Mouse (Mus musculus): Measurements from ENCODE around the gene Adamts1. TPM values are rescaled to one million over a fixed set of nuclear protein-coding genes. Genes with fewer than 3 reads are reported as not detected.
A peak's percentile ranks its signal among the peaks of the same experiment; 100 is the strongest.

Adamts1 gene
- polyA plus RNA-seq, 1 experiment from 2014 or later = 11.0 TPM

GRCm38 (mm10) chr16:85793166-85793830 is 9.6 kb downstream of the Adamts1 start:
- no peak for ATAC-seq (ENCODE audit: low FRiP score)
- Histone ChIP-seq H3K36me3 (ENCODE audit: control insufficient read depth, insufficient read depth, low read length) (peaks cover 6% of the 10 kb centered on the region; the same call in 1 of the 2 replicates), H3K9ac (ENCODE audit: low read depth, low read length) (no peak overlapping the region), H3K27ac (ENCODE audit: low read depth, low read length) (no peak overlapping the region), H3K27me3 (ENCODE audit: control insufficient read depth, insufficient read depth, low read length) (no peaks in the 10 kb centered on the region), H3K4me1 (replicated peaks; ENCODE audit: control insufficient read depth, insufficient read depth, low read length) (no peaks in the 10 kb centered on the region), H3K4me3 (ENCODE audit: low read depth, low read length) (no peak overlapping the region), H3K9me3 (ENCODE audit: control insufficient read depth, low read length) (no peaks in the 10 kb centered on the region), H3K4me2 (replicated peaks; ENCODE audit: low read depth, low read length) (no peak overlapping the region)
- WGBS = 85% methylated on average over 4 of the region's 4 CpGs
- no peak for DNase-seq (ENCODE audit: low spot score)

DNA sequence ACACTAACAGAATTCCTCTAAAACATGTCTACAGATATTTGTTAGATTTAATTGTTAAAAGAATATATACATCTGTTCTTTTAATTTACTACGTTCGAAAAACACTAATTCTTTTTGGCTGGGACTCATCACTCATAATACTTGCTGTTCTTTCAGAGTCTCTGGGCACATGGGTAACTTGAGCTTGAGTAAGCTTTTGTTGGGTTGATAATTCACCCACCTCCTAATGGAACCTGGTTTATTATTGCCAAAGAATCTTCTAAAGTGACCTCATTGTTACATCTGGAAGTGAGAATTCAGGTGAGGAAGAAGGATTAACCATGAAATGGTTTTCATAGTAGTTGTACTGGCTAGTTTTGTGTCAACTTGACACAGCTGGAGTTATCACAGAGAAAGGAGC is 21.8 kb downstream of the Adamts1 start:
- Histone ChIP-seq H3K4me1 (replicated peaks; ENCODE audit: control insufficient read depth, insufficient read depth, low read length) (no peaks in the 10 kb centered on the region), H3K36me3 (ENCODE audit: control insufficient read depth, insufficient read depth, low read length) (no peaks in the 10 kb centered on the region), H3K27ac (ENCODE audit: low read depth, low read length) (no peak overlapping the region), H3K9ac (ENCODE audit: low read depth, low read length) (no peak overlapping the region), H3K4me2 (replicated peaks; ENCODE audit: low read depth, low read length) (no peak overlapping the region), H3K27me3 (ENCODE audit: control insufficient read depth, insufficient read depth, low read length) (no peaks in the 10 kb centered on the region), H3K9me3 (ENCODE audit: control insufficient read depth, low read length) (no peaks in the 10 kb centered on the region), H3K4me3 (ENCODE audit: low read depth, low read length) (no peak overlapping the region)
- no peak for ATAC-seq (ENCODE audit: low FRiP score)
- WGBS = 95% methylated on average over 2 of the region's 2 CpGs
- no peak for DNase-seq (ENCODE audit: low spot score)

DNA sequence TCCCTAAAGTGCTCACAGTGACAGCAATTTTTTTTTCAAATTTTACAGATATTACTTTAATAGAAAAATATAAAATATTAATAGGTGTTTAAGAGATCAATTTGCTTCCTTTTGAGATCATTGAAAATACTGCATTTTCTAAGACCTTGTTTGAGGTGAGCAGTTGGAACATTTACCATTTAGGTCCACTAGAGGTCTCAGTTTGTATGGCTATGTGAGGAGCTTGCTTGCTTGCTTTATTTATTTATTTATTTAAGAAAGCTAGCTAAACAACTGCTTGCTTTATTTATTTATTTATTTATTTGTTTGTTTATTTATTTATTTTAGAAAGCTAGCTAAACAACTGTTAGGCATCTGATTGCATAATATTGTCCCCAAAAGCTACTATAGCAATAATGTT is 23.1 kb downstream of the Adamts1 start:
- H3K9me3 ChIP-seq (ENCODE audit: control insufficient read depth, low read length) = no peaks in the 10 kb centered on the region
- H3K4me1 ChIP-seq (replicated peaks; ENCODE audit: control insufficient read depth, insufficient read depth, low read length) = no peaks in the 10 kb centered on the region
- DNase-seq (ENCODE audit: low spot score) (no peak), ATAC-seq (ENCODE audit: low FRiP score) (peak; percentile 66; the same call in 1 of the 2 replicates)
- H3K36me3 ChIP-seq (ENCODE audit: control insufficient read depth, insufficient read depth, low read length) = no peaks in the 10 kb centered on the region
- no peak overlapping the region for H3K4me3 ChIP-seq (ENCODE audit: low read depth, low read length)
- H3K27me3 ChIP-seq (ENCODE audit: control insufficient read depth, insufficient read depth, low read length) = no peaks in the 10 kb centered on the region
- no peak overlapping the region for H3K27ac ChIP-seq (ENCODE audit: low read depth, low read length)
- H3K9ac ChIP-seq (ENCODE audit: low read depth, low read length) = no peak overlapping the region
- H3K4me2 ChIP-seq (replicated peaks; ENCODE audit: low read depth, low read length) = no peak overlapping the region

GRCm38 (mm10) chr16:85772272-85772671 is 30.6 kb downstream of the Adamts1 start:
- H3K4me2 ChIP-seq (replicated peaks; ENCODE audit: low read depth, low read length) = no peak overlapping the region
- H3K27ac ChIP-seq (ENCODE audit: low read depth, low read length) = no peak overlapping the region
- no peak overlapping the region for H3K9ac ChIP-seq (ENCODE audit: low read depth, low read length)
- no peaks in the 10 kb centered on the region for H3K27me3 ChIP-seq (ENCODE audit: control insufficient read depth, insufficient read depth, low read length)
- no peaks in the 10 kb centered on the region for H3K4me1 ChIP-seq (replicated peaks; ENCODE audit: control insufficient read depth, insufficient read depth, low read length)
- no peaks in the 10 kb centered on the region for H3K36me3 ChIP-seq (ENCODE audit: control insufficient read depth, insufficient read depth, low read length)
- H3K9me3 ChIP-seq (ENCODE audit: control insufficient read depth, low read length) = no peaks in the 10 kb centered on the region
- ATAC-seq (ENCODE audit: low FRiP score) (no peak), DNase-seq (ENCODE audit: low spot score) (no peak)
- H3K4me3 ChIP-seq (ENCODE audit: low read depth, low read length) = no peak overlapping the region
- whole genome bisulfite sequencing = 80% methylated on average over 3 of the region's 3 CpGs

GRCm38 (mm10) chr16:85767341-85767740 is 35.6 kb downstream of the Adamts1 start:
- ATAC-seq (ENCODE audit: low FRiP score) (no peak), DNase-seq (ENCODE audit: low spot score) (no peak)
- no peaks in the 10 kb centered on the region for H3K27me3 ChIP-seq (ENCODE audit: control insufficient read depth, insufficient read depth, low read length)
- no peaks in the 10 kb centered on the region for H3K36me3 ChIP-seq (ENCODE audit: control insufficient read depth, insufficient read depth, low read length)
- no peak overlapping the region for H3K4me3 ChIP-seq (ENCODE audit: low read depth, low read length)
- no peak overlapping the region for H3K27ac ChIP-seq (ENCODE audit: low read depth, low read length)
- H3K4me2 ChIP-seq (replicated peaks; ENCODE audit: low read depth, low read length) = no peak overlapping the region
- 47% methylated on average over 4 of the region's 4 CpGs for WGBS
- no peak overlapping the region for H3K9ac ChIP-seq (ENCODE audit: low read depth, low read length)
- H3K4me1 ChIP-seq (replicated peaks; ENCODE audit: control insufficient read depth, insufficient read depth, low read length) = no peaks in the 10 kb centered on the region
- H3K9me3 ChIP-seq (ENCODE audit: control insufficient read depth, low read length) = no peaks in the 10 kb centered on the region

GRCm38 (mm10) chr16:85765697-85766096 is 37.2 kb downstream of the Adamts1 start:
- no peak overlapping the region for H3K9ac ChIP-seq (ENCODE audit: low read depth, low read length)
- no peaks in the 10 kb centered on the region for H3K9me3 ChIP-seq (ENCODE audit: control insufficient read depth, low read length)
- no peaks in the 10 kb centered on the region for H3K27me3 ChIP-seq (ENCODE audit: control insufficient read depth, insufficient read depth, low read length)
- no peak overlapping the region for H3K4me3 ChIP-seq (ENCODE audit: low read depth, low read length)
- DNase-seq (ENCODE audit: low spot score) (no peak), ATAC-seq (ENCODE audit: low FRiP score) (no peak)
- 58% methylated on average over 8 of the region's 8 CpGs for WGBS
- H3K4me1 ChIP-seq (replicated peaks; ENCODE audit: control insufficient read depth, insufficient read depth, low read length) = no peaks in the 10 kb centered on the region
- no peak overlapping the region for H3K27ac ChIP-seq (ENCODE audit: low read depth, low read length)
- no peaks in the 10 kb centered on the region for H3K36me3 ChIP-seq (ENCODE audit: control insufficient read depth, insufficient read depth, low read length)
- H3K4me2 ChIP-seq (replicated peaks; ENCODE audit: low read depth, low read length) = no peak overlapping the region

DNA sequence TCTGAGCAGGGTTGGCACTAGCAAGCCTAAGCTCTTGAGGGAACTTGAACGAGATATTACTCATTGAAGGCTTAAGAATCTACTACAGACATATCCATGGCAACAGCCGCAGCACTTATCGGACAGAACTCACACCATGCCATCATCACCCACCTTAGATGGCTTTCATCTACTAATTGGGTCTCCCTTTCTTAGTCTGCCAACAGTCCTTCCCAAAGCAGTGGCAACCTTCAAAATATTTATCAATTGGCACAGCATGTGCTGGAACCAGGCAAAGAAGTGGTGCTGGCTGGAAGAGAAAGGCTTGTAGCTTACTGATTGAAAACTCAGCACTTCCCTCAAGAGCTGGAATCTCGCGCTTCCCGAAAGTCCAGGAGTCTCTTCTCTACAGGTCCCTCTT is 37.7 kb downstream of the Adamts1 start:
- H3K4me1 ChIP-seq (replicated peaks; ENCODE audit: control insufficient read depth, insufficient read depth, low read length) = no peaks in the 10 kb centered on the region
- H3K9me3 ChIP-seq (ENCODE audit: control insufficient read depth, low read length) = no peaks in the 10 kb centered on the region
- no peaks in the 10 kb centered on the region for H3K36me3 ChIP-seq (ENCODE audit: control insufficient read depth, insufficient read depth, low read length)
- no peak for DNase-seq (ENCODE audit: low spot score)
- WGBS = 77% methylated on average over 6 of the region's 6 CpGs
- H3K4me3 ChIP-seq (ENCODE audit: low read depth, low read length) = no peak overlapping the region
- H3K27ac ChIP-seq (ENCODE audit: low read depth, low read length) = no peak overlapping the region
- no peaks in the 10 kb centered on the region for H3K27me3 ChIP-seq (ENCODE audit: control insufficient read depth, insufficient read depth, low read length)
- no peak for ATAC-seq (ENCODE audit: low FRiP score)
- H3K4me2 ChIP-seq (replicated peaks; ENCODE audit: low read depth, low read length) = no peak overlapping the region
- H3K9ac ChIP-seq (ENCODE audit: low read depth, low read length) = no peak overlapping the region

GRCm38 (mm10) chr16:85762052-85762665 is 40.8 kb downstream of the Adamts1 start:
- ATAC-seq (ENCODE audit: low FRiP score) = no peak
- H3K27ac ChIP-seq (ENCODE audit: low read depth, low read length) = no peak overlapping the region
- no peaks in the 10 kb centered on the region for H3K27me3 ChIP-seq (ENCODE audit: control insufficient read depth, insufficient read depth, low read length)
- H3K9ac ChIP-seq (ENCODE audit: low read depth, low read length) = no peak overlapping the region
- H3K4me3 ChIP-seq (ENCODE audit: low read depth, low read length) = no peak overlapping the region
- no peak overlapping the region for H3K4me2 ChIP-seq (replicated peaks; ENCODE audit: low read depth, low read length)
- no peaks in the 10 kb centered on the region for H3K36me3 ChIP-seq (ENCODE audit: control insufficient read depth, insufficient read depth, low read length)
- H3K4me1 ChIP-seq (replicated peaks; ENCODE audit: control insufficient read depth, insufficient read depth, low read length) = no peaks in the 10 kb centered on the region
- DNase-seq (ENCODE audit: low spot score) = no peak
- H3K9me3 ChIP-seq (ENCODE audit: control insufficient read depth, low read length) = no peaks in the 10 kb centered on the region
- WGBS = 84% methylated on average over 10 of the region's 10 CpGs

DNA sequence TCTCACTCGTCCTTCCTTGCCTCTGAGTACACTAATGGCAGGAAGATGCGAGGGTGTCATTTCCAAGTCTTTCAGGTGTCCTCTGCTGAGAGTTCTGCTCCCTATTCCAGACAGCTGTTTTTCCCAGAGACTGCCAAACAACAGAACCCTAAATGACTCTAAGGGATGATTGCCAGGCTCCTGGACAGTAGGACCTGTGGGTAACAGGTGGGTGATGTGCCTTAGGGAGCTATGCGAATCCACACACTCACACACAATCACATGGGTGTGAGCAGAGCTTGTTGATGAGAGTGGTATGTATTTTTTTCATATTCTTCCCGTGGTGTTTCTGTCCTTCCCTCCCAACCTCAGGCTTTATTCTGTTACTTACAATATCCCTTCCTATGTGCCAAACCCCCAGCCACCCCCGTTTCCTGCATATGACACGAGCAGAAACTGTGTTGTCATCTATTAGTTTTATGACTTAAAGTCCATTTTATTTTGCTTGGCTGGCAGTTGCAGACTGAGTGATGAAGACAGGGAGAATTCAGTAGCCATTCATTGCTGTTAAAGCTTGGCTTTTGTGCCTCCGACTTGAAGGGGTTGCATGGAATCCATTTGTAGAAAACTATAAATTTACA is 41.8 kb downstream of the Adamts1 start:
- DNase-seq (ENCODE audit: low spot score) (no peak), ATAC-seq (ENCODE audit: low FRiP score) (no peak)
- no peak overlapping the region for H3K9ac ChIP-seq (ENCODE audit: low read depth, low read length)
- no peaks in the 10 kb centered on the region for H3K27me3 ChIP-seq (ENCODE audit: control insufficient read depth, insufficient read depth, low read length)
- no peaks in the 10 kb centered on the region for H3K9me3 ChIP-seq (ENCODE audit: control insufficient read depth, low read length)
- H3K36me3 ChIP-seq (ENCODE audit: control insufficient read depth, insufficient read depth, low read length) = no peaks in the 10 kb centered on the region
- no peak overlapping the region for H3K27ac ChIP-seq (ENCODE audit: low read depth, low read length)
- H3K4me3 ChIP-seq (ENCODE audit: low read depth, low read length) = no peak overlapping the region
- no peak overlapping the region for H3K4me2 ChIP-seq (replicated peaks; ENCODE audit: low read depth, low read length)
- 85% methylated on average over 7 of the region's 7 CpGs for WGBS
- no peaks in the 10 kb centered on the region for H3K4me1 ChIP-seq (replicated peaks; ENCODE audit: control insufficient read depth, insufficient read depth, low read length)
